8 mouse cellular contexts compared by ENCODE assay signal in genomic region chr11:112781994-112782356, GRCm38 (mm10). TPM values are rescaled to one million over a fixed set of nuclear protein-coding genes. Genes with fewer than 3 reads are reported as not detected.
DNase-seq lines count a peak whose midpoint lies in the region; ATAC-seq and TF ChIP-seq lines count a peak whose summit lies in the region.

Gene Sox9, plus strand, starts transcription at chr11:112782224.

- H3K79me3 ChIP-seq in C2C12 (ENCODE audit: low read depth), result peaks cover 25% of the 10 kb centered on the region

- no peak for TF ChIP-seq CTCF in C2C12 (IDR thresholded peaks at IDR 0.05; ENCODE audit: control insufficient read depth, insufficient read depth, insufficient read length)
- TF ChIP-seq CTCF in kidney, postnatal 0 days (IDR thresholded peaks at IDR 0.05; ENCODE audit: low read depth), result no peak
- no peak for TF ChIP-seq CTCF in liver, adult 2 months (IDR thresholded peaks at IDR 0.05; ENCODE audit: low read depth, low read length)

- peak within 1 kb of the TSS; percentile 80 for H3ac ChIP-seq in C2C12 (ENCODE audit: control insufficient read depth, insufficient read length, low read depth)

- H3K9me3 ChIP-seq in heart, embryonic 13.5 days, result no peaks in the 10 kb centered on the region
- H3K9me3 ChIP-seq in kidney, postnatal 0 days (replicated peaks; ENCODE audit: low read length), result no peaks in the 10 kb centered on the region
- no peaks in the 10 kb centered on the region for H3K9me3 ChIP-seq in neural tube, embryonic 15.5 days (replicated peaks)

- H3K27ac ChIP-seq in heart, embryonic 13.5 days (replicated peaks), result peak within 1 kb of the TSS; percentile 87
- peak within 1 kb of the TSS; percentile 70 for H3K27ac ChIP-seq in kidney, postnatal 0 days
- H3K27ac ChIP-seq in liver, adult 2 months (replicated peaks; ENCODE audit: insufficient read depth, low read depth, low read length), result peak within 1 kb of the TSS; percentile 68
- H3K27ac ChIP-seq in neural tube, embryonic 15.5 days (replicated peaks), result peak within 1 kb of the TSS; percentile 84

- H3K4me1 ChIP-seq in heart, embryonic 13.5 days, result peaks cover 48% of the 10 kb centered on the region
- peaks cover 23% of the 10 kb centered on the region for H3K4me1 ChIP-seq in kidney, postnatal 0 days (replicated peaks; ENCODE audit: insufficient read depth, low read length)
- H3K4me1 ChIP-seq in liver, adult 2 months (ENCODE audit: control insufficient read depth, insufficient read depth, low read length), result peaks cover 1% of the 10 kb centered on the region; the same call in 1 of the 2 replicates
- peaks cover 57% of the 10 kb centered on the region for H3K4me1 ChIP-seq in neural tube, embryonic 15.5 days

- H3K9ac ChIP-seq in heart, embryonic 13.5 days, result peak within 1 kb of the TSS; percentile 87
- peak within 1 kb of the TSS; percentile 63 for H3K9ac ChIP-seq in kidney, postnatal 0 days (ENCODE audit: low read depth, low read length)
- peak within 1 kb of the TSS; percentile 73 for H3K9ac ChIP-seq in liver, adult 2 months (ENCODE audit: low read depth, low read length)
- H3K9ac ChIP-seq in neural tube, embryonic 15.5 days (replicated peaks), result peak within 1 kb of the TSS; percentile 66

- H3K36me3 ChIP-seq in C2C12 (ENCODE audit: control insufficient read depth, insufficient read depth), result peaks cover 29% of the 10 kb centered on the region
- H3K36me3 ChIP-seq in heart, embryonic 13.5 days, result no peaks in the 10 kb centered on the region
- no peaks in the 10 kb centered on the region for H3K36me3 ChIP-seq in kidney, postnatal 0 days (ENCODE audit: insufficient read depth, low read length)
- no peaks in the 10 kb centered on the region for H3K36me3 ChIP-seq in liver, adult 2 months (ENCODE audit: control insufficient read depth, insufficient read depth, low read length)
- no peaks in the 10 kb centered on the region for H3K36me3 ChIP-seq in neural tube, embryonic 15.5 days

- WGBS in heart, embryonic 13.5 days, result 1% methylated on average over 15 of the region's 15 CpGs
- WGBS in kidney, postnatal 0 days, result 0% methylated on average over 14 of the region's 15 CpGs
- WGBS in liver, adult 2 months, result under 1% methylated on average over 15 of the region's 15 CpGs
- WGBS in neural tube, embryonic 15.5 days, result under 1% methylated on average over 15 of the region's 15 CpGs

- H3K4me3 ChIP-seq in C2C12 (ENCODE audit: insufficient read depth, poor library complexity, severe bottlenecking), result peak within 1 kb of the TSS; percentile 87
- H3K4me3 ChIP-seq in heart, embryonic 13.5 days, result peak within 1 kb of the TSS; percentile 70
- H3K4me3 ChIP-seq in kidney, postnatal 0 days (replicated peaks; ENCODE audit: low read depth, low read length), result peak within 1 kb of the TSS; percentile 66
- H3K4me3 ChIP-seq in liver, adult 2 months (ENCODE audit: insufficient read depth, low read depth, low read length), result peak within 1 kb of the TSS; percentile 68
- H3K4me3 ChIP-seq in neural tube, embryonic 15.5 days (replicated peaks), result peak within 1 kb of the TSS; percentile 68

- H3K79me2 ChIP-seq in C2C12 (ENCODE audit: control insufficient read depth, insufficient read depth), result peaks cover 40% of the 10 kb centered on the region
- no peaks in the 10 kb centered on the region for H3K79me2 ChIP-seq in liver, adult 2 months (ENCODE audit: control insufficient read depth, insufficient read depth, low read length)

- H3K4me2 ChIP-seq in heart, embryonic 13.5 days, result peak within 1 kb of the TSS; percentile 89
- peak within 1 kb of the TSS; percentile 97 for H3K4me2 ChIP-seq in kidney, postnatal 0 days (ENCODE audit: low read length)
- H3K4me2 ChIP-seq in neural tube, embryonic 15.5 days, result peak within 1 kb of the TSS; percentile 92

- peak; percentile 69 for ATAC-seq in heart, embryonic 13.5 days (ENCODE audit: extremely low read depth, insufficient number of reproducible peaks, low FRiP score, low TSS enrichment)
- ATAC-seq in kidney, postnatal 0 days (replicated peaks; ENCODE audit: low FRiP score, low read depth), result peak; percentile 73
- ATAC-seq in neural tube, embryonic 15.5 days (ENCODE audit: low FRiP score), result peak; percentile 80
- ATAC-seq in CD4-positive, CD25-positive, alpha-beta regulatory T cell, adult 4 months, result no peak

- DNase-seq in adrenal gland, postnatal 4 days (ENCODE audit: low spot score in 2 of 2), result peak; percentile 39 to 59
- DNase-seq in fibroblast of lung, adult 2 months (ENCODE audit: low read depth), result peak; percentile 96
- peak; percentile 94 for DNase-seq in kidney, postnatal 0 days (ENCODE audit: low spot score)
- peak; percentile 88 for DNase-seq in liver, adult 2 months (ENCODE audit: extremely low read depth, low read depth, low spot score)

- H3K27me3 ChIP-seq in C2C12 (ENCODE audit: control insufficient read depth, insufficient read depth, insufficient read length), result no peaks in the 10 kb centered on the region
- peaks cover 78% of the 10 kb centered on the region for H3K27me3 ChIP-seq in heart, embryonic 13.5 days (replicated peaks)
- peaks cover 14% of the 10 kb centered on the region for H3K27me3 ChIP-seq in kidney, postnatal 0 days (ENCODE audit: insufficient read depth, low read length)
- 0 out of 2 replicates have a peak, but pooled peaks cover 3% of the 10 kb centered on the region for H3K27me3 ChIP-seq in liver, adult 2 months (ENCODE audit: control insufficient read depth, insufficient read depth, low read length)
- peaks cover 19% of the 10 kb centered on the region; the same call in 1 of the 2 replicates for H3K27me3 ChIP-seq in neural tube, embryonic 15.5 days (replicated peaks)

- TF ChIP-seq POLR2A in liver, adult 2 months (IDR thresholded peaks at IDR 0.05; ENCODE audit: extremely low read depth, insufficient read depth, low read length), result peak; percentile 78

TF ChIP-seq in C2C12, 6 proteins besides CTCF, POLR2A, EP300 and RAD21:
- TF ChIP-seq FOSL1 (IDR thresholded peaks at IDR 0.05; ENCODE audit: insufficient read depth, low read length, poor library complexity, severe bottlenecking), result no peak
- TF ChIP-seq MYOG (IDR thresholded peaks at IDR 0.05; ENCODE audit: control insufficient read depth, extremely low read depth, insufficient read length), result no peak
- no peak for TF ChIP-seq CEBPB (IDR thresholded peaks at IDR 0.05; ENCODE audit: low read depth)
- no peak for TF ChIP-seq MAX (IDR thresholded peaks at IDR 0.05)
- TF ChIP-seq MYOD1 (IDR thresholded peaks at IDR 0.05; ENCODE audit: control insufficient read depth, insufficient read length, low read depth), result no peak
TF ChIP-seq in C2C12: peak in this region for 0.

RNA-seq across cellular contexts. Expression of gene Sox9, which starts in this region (rescaled TPM):
- polyA plus RNA-seq in C2C12 (2012; fragmentation: generic; extraction: Trizol), result 14.4 TPM
- 1 to 10 TPM; 2.4 to 4.8 TPM for total RNA-seq in adrenal gland, postnatal 4 days (2021)
- 25.6 and 27.8 TPM in 2 replicates for polyA plus RNA-seq in heart, embryonic 13.5 days (2015; fragmentation: Nextera tagmentation; extraction: Ambion mirVana)
- polyA plus RNA-seq in kidney, postnatal 0 days (2015; fragmentation: Nextera tagmentation; extraction: Ambion mirVana), result 28.0 and 29.3 TPM in 2 replicates
- 0.18 and 0.34 TPM in 2 replicates for total RNA-seq in liver, adult 2 months (2014; rRNA removed)
- 1.8 and 2.5 TPM in 2 replicates for polyA plus RNA-seq in liver, adult 2 months (2012; rRNA removed)
- 35.1 and 38.8 TPM in 2 replicates for polyA plus RNA-seq in neural tube, embryonic 15.5 days (2015; fragmentation: Nextera tagmentation; extraction: Ambion mirVana)
- polyA plus RNA-seq in CD4-positive, CD25-positive, alpha-beta regulatory T cell, adult 4 months (2017; shearing (Covaris generic)), result not detected
